Mouse (Mus musculus) forebrain, embryonic 13.5 days (tissue): ENCODE results near the gene Wfikkn2. TPM values are rescaled to one million over a fixed set of nuclear protein-coding genes. Genes with fewer than 3 reads are reported as not detected.
A peak's percentile ranks its signal among the peaks of the same experiment; 100 is the strongest.

Source experiments
- ATAC-seq: fragments of 200-750 bp; cut with Nextera tagmentation; 2 replicates; pipeline ENCODE4 v1.8.0; 2017
- H3K27ac ChIP-seq: fragments of 300-500 bp; sonication (generic); 2 replicates; pipeline ENCODE4 v1.5.1; 2015; ENCODE audit warnings: inconsistent platforms, mild to moderate bottlenecking, moderate library complexity
- H3K27me3 ChIP-seq: fragments of 300-500 bp; sonication (generic); 2 replicates; pipeline ENCODE4 v1.6.1; 2015; ENCODE audit warnings: mild to moderate bottlenecking, inconsistent platforms
- H3K36me3 ChIP-seq: fragments of 300-500 bp; sonication (generic); 2 replicates; pipeline ENCODE4 v1.6.1; 2015; ENCODE audit warnings: mild to moderate bottlenecking, inconsistent platforms; ENCODE audit not compliant: poor library complexity, severe bottlenecking
- H3K4me1 ChIP-seq: fragments of 300-500 bp; sonication (generic); 2 replicates; pipeline ENCODE4 v1.6.1; 2015; ENCODE audit warnings: inconsistent platforms
- H3K4me2 ChIP-seq: fragments of 300-500 bp; sonication (generic); 2 replicates; pipeline ENCODE4 v1.6.1; 2015; ENCODE audit warnings: inconsistent platforms, mild to moderate bottlenecking, moderate library complexity
- H3K4me3 ChIP-seq: fragments of 300-500 bp; sonication (generic); 2 replicates; pipeline ENCODE4 v1.5.1; 2015; ENCODE audit warnings: mild to moderate bottlenecking, inconsistent platforms
- H3K9ac ChIP-seq: fragments of 300-500 bp; sonication (generic); 2 replicates; pipeline ENCODE4 v1.6.1; 2015; ENCODE audit warnings: mild to moderate bottlenecking, inconsistent platforms
- H3K9me3 ChIP-seq: fragments of 300-500 bp; sonication (generic); replicated peaks from 2 replicates; pipeline ENCODE4 v1.6.1; 2016; ENCODE audit warnings: inconsistent platforms
- WGBS: fragments of 180-500 bp; shearing (Covaris S2); methylation state at CpG from one replicate; pipeline ENCODE4 v1.1.7; 2015; 5-methylcytosine and 5-hydroxymethylcytosine counted together
- polyA plus RNA-seq: library from polyadenylated mRNA; unstranded; fragments of >200 nt; fragmentation: Nextera tagmentation; extraction: Ambion mirVana; gene quantifications from 2 replicates; pipeline ENCODE4 v1.2.1, GENCODE M21; 2015

The Wfikkn2 gene
- polyA plus RNA-seq, 1 experiment from 2014 or later, result 3.7 TPM

- Histone ChIP-seq H3K9ac (no peak overlapping the region), H3K27ac (no peak overlapping the region; the same call in 1 of the 2 replicates), H3K27me3 (no peaks in the 10 kb centered on the region), H3K4me3 (no peak overlapping the region), H3K9me3 (no peaks in the 10 kb centered on the region), H3K4me1 (peaks cover 15% of the 10 kb centered on the region), H3K4me2 (no peak overlapping the region), H3K36me3 (no peaks in the 10 kb centered on the region)
- ATAC-seq, result no peak
- 51% methylated on average over 6 of the region's 6 CpGs for WGBS
These were observed 12.4 kb downstream of the Wfikkn2 start for GRCm38 (mm10) chr11:94233405-94233804.

DNA sequence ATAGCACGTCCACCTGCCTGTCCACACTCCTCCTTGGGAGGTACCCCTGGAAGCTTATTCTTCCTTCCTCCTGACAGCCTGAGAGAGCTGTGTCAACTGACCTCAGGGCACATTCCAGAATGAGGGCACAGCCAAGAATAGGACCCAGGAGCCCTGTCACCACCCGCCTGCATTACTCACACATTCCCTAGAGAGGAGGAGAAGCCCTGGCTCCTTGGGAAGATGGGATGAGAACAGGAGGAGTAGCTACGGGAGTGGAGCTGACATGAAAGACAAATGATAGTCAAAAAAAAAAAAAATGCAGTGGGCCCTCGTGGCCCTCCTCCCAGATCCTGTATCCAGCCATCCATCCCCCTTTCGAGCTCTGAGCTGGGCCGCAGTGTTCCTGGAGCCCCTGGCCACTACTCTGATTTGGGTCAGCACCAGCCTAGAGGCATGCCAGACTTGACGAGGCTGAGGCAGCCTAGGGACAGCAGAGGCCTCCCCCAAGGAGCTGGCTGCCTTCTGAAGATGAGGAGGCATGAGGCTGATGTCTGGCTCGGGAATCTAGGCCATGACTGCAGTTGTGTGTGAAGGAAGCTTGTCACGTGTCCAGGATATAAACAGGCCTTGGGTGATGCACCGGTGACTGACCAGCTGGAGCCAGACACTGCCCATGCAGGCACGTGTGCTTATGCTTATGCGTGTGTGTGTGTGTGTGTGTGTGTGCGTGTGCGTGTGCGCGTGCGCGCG is 13.8 kb downstream of the Wfikkn2 start:
- Histone ChIP-seq H3K27me3 (no peaks in the 10 kb centered on the region), H3K9ac (no peak overlapping the region), H3K27ac (no peak overlapping the region), H3K4me1 (peaks cover 20% of the 10 kb centered on the region), H3K36me3 (no peaks in the 10 kb centered on the region), H3K4me3 (no peak overlapping the region), H3K4me2 (no peak overlapping the region), H3K9me3 (no peaks in the 10 kb centered on the region)
- no peak for ATAC-seq
- WGBS, result 79% methylated on average over 19 of the region's 19 CpGs

DNA sequence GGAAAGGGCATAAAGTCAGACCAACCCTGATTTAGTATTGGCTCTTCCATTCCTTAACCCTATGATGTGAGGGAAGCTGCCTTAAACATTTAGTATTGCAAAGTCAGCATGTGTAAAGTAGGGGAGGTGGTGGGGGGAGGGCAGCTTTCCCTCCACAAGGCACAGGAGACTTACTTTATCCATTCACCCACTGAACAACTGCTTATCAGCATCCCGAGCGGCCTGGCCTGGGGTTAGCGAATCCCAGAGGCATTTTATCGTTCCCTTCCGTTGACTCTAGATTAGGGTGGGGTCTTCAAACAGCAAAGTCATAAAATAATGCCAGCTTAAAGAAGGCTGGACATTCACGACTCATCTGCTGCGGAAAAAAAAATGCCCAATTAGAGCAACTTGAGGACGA is 15.6 kb downstream of the Wfikkn2 start:
- Histone ChIP-seq H3K4me1 (peaks cover 20% of the 10 kb centered on the region), H3K36me3 (no peaks in the 10 kb centered on the region), H3K4me3 (no peak overlapping the region), H3K9ac (no peak overlapping the region), H3K4me2 (no peak overlapping the region), H3K27ac (no peak overlapping the region), H3K27me3 (no peaks in the 10 kb centered on the region), H3K9me3 (no peaks in the 10 kb centered on the region)
- 84% methylated on average over 8 of the region's 8 CpGs for WGBS
- ATAC-seq, result no peak

GRCm38 (mm10) chr11:94229207-94229960 is 16.4 kb downstream of the Wfikkn2 start:
- no peak overlapping the region for H3K4me3 ChIP-seq
- 81% methylated on average over 5 of the region's 5 CpGs for WGBS
- no peak overlapping the region for H3K27ac ChIP-seq
- H3K27me3 ChIP-seq, result no peaks in the 10 kb centered on the region
- H3K36me3 ChIP-seq, result no peaks in the 10 kb centered on the region
- no peak overlapping the region for H3K4me2 ChIP-seq
- peaks cover 20% of the 10 kb centered on the region for H3K4me1 ChIP-seq
- no peak for ATAC-seq
- no peaks in the 10 kb centered on the region for H3K9me3 ChIP-seq
- no peak overlapping the region for H3K9ac ChIP-seq

- ATAC-seq, result no peak
- H3K4me3 ChIP-seq, result no peak overlapping the region
- H3K4me1 ChIP-seq, result peaks cover 17% of the 10 kb centered on the region
- H3K27ac ChIP-seq, result no peak overlapping the region
- no peaks in the 10 kb centered on the region for H3K9me3 ChIP-seq
- 33% methylated on average over 9 of the region's 9 CpGs for WGBS
- H3K4me2 ChIP-seq, result 0 out of 2 replicates have a peak overlapping the region, but pooled peaks have one; percentile 5
- no peaks in the 10 kb centered on the region for H3K36me3 ChIP-seq
- H3K27me3 ChIP-seq, result no peaks in the 10 kb centered on the region
- H3K9ac ChIP-seq, result no peak overlapping the region
These were observed 17.4 kb downstream of the Wfikkn2 start for GRCm38 (mm10) chr11:94228416-94228815.

GRCm38 (mm10) chr11:94225985-94226384 is 19.8 kb downstream of the Wfikkn2 start:
- no peaks in the 10 kb centered on the region for H3K9me3 ChIP-seq
- H3K27me3 ChIP-seq, result no peaks in the 10 kb centered on the region
- peaks cover 16% of the 10 kb centered on the region for H3K4me1 ChIP-seq
- no peak overlapping the region for H3K4me2 ChIP-seq
- H3K4me3 ChIP-seq, result no peak overlapping the region
- ATAC-seq, result 0 out of 2 replicates have a peak, but pooled peaks have one; percentile 19
- H3K27ac ChIP-seq, result no peak overlapping the region
- H3K9ac ChIP-seq, result no peak overlapping the region
- no peaks in the 10 kb centered on the region for H3K36me3 ChIP-seq
- WGBS, result 42% methylated on average over 7 of the region's 7 CpGs

GRCm38 (mm10) chr11:94223531-94223930 is 22.3 kb downstream of the Wfikkn2 start:
- no peak for ATAC-seq
- Histone ChIP-seq H3K4me2 (no peak overlapping the region), H3K4me1 (peaks cover 6% of the 10 kb centered on the region), H3K9ac (no peak overlapping the region), H3K9me3 (no peaks in the 10 kb centered on the region), H3K27me3 (no peaks in the 10 kb centered on the region), H3K4me3 (no peak overlapping the region), H3K36me3 (no peaks in the 10 kb centered on the region), H3K27ac (no peak overlapping the region)
- WGBS, result 87% methylated on average over 9 of the region's 9 CpGs

- Histone ChIP-seq H3K27me3 (no peaks in the 10 kb centered on the region), H3K9me3 (no peaks in the 10 kb centered on the region), H3K27ac (no peak overlapping the region), H3K4me3 (no peak overlapping the region), H3K4me1 (peaks cover under 1% of the 10 kb centered on the region; the same call in 1 of the 2 replicates), H3K9ac (no peak overlapping the region), H3K36me3 (no peaks in the 10 kb centered on the region), H3K4me2 (no peak overlapping the region)
- 96% methylated on average over 7 of the region's 7 CpGs for WGBS
- no peak for ATAC-seq
These were observed 24.5 kb downstream of the Wfikkn2 start for GRCm38 (mm10) chr11:94221257-94221656.

- WGBS, result 46% methylated on average over 2 of the region's 2 CpGs
- no peak for ATAC-seq
These were observed 29.6 kb downstream of the Wfikkn2 start for GRCm38 (mm10) chr11:94216247-94216646.

DNA sequence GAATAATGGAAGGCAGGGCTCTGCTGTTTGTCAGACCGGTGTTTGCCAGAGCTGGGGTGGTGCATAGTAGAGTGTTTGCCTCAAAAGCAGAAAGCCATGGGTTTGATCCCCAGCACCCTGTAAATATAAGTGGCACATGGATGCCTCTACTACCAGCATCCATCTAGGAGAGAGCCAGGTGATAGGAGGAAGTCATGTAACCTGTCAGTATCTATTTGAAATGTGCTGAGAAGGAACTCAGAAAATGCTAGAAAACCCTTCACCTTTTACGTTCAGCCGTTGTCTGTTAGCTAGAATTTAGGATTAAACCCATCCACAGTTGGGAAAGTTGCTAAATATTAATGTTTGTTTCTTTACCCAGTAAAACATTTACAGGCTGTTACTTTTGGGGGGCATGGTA is 30.2 kb downstream of the Wfikkn2 start:
- no peak for ATAC-seq
- 96% methylated on average over 3 of the region's 3 CpGs for WGBS
- no peak overlapping the region for H3K4me2 ChIP-seq

More at GRCm38 (mm10) chr11:94216247-94216646, 29.6 kb downstream of the Wfikkn2 start:
- H3K4me3 ChIP-seq, result no peak overlapping the region
- no peak overlapping the region for H3K9ac ChIP-seq
- H3K4me2 ChIP-seq, result no peak overlapping the region
- H3K9me3 ChIP-seq, result no peaks in the 10 kb centered on the region
- no peaks in the 10 kb centered on the region for H3K27me3 ChIP-seq
- peaks cover 28% of the 10 kb centered on the region for H3K4me1 ChIP-seq
- H3K27ac ChIP-seq, result no peak overlapping the region
- peaks cover 12% of the 10 kb centered on the region for H3K36me3 ChIP-seq

GRCm38 (mm10) chr11:94213735-94214594 is 31.8 kb downstream of the Wfikkn2 start:
- Histone ChIP-seq H3K4me1 (peaks cover 30% of the 10 kb centered on the region), H3K9me3 (no peaks in the 10 kb centered on the region), H3K27ac (no peak overlapping the region), H3K4me2 (peak overlapping the region; percentile 79), H3K36me3 (peaks cover 12% of the 10 kb centered on the region), H3K27me3 (no peaks in the 10 kb centered on the region), H3K9ac (peak overlapping the region; percentile 92), H3K4me3 (peak overlapping the region; percentile 72)
- 87% methylated on average over 29 of the region's 29 CpGs for WGBS
- no peak for ATAC-seq

More for the DNA sequence above, 30.2 kb downstream of the Wfikkn2 start:
- H3K9ac ChIP-seq, result no peak overlapping the region
- H3K4me1 ChIP-seq, result peaks cover 28% of the 10 kb centered on the region
- no peak overlapping the region for H3K4me3 ChIP-seq
- peaks cover 12% of the 10 kb centered on the region for H3K36me3 ChIP-seq
- H3K27ac ChIP-seq, result no peak overlapping the region
- H3K9me3 ChIP-seq, result no peaks in the 10 kb centered on the region
- H3K27me3 ChIP-seq, result no peaks in the 10 kb centered on the region
